Mouse (Mus musculus) retina, embryonic 14.5 days (tissue): ENCODE results near the gene Tst.

Source experiments
- DNase-seq: peaks from one replicate; pipeline ENCODE4 v3.0.0-alpha.2; 2015; ENCODE audit warnings: low spot score

Tst gene

GRCm38 (mm10) chr15:78405517-78406211 is at the start of gene Tst:
Gene Tst (minus strand): TSS chr15:78405907.
- DNase-seq, result peak; percentile 89

- DNase-seq, result no peak
Observed at GRCm38 (mm10) chr15:78455168-78455567, 49.5 kb upstream of the Tst start.

- DNase-seq, result no peak
Observed at GRCm38 (mm10) chr15:78452929-78453328, 47.2 kb upstream of the Tst start.

- DNase-seq, result no peak
Observed at GRCm38 (mm10) chr15:78451201-78451600, 45.5 kb upstream of the Tst start.

GRCm38 (mm10) chr15:78450419-78450768 is 44.7 kb upstream of the Tst start:
- no peak for DNase-seq

- DNase-seq, result peak; percentile 71
Observed at GRCm38 (mm10) chr15:78449694-78450418, 44.1 kb upstream of the Tst start.

- no peak for DNase-seq
Observed at GRCm38 (mm10) chr15:78449131-78449530, 43.4 kb upstream of the Tst start.

GRCm38 (mm10) chr15:78447746-78448535 is 42.2 kb upstream of the Tst start:
- peak; percentile 98 for DNase-seq

GRCm38 (mm10) chr15:78447121-78447520 is 41.4 kb upstream of the Tst start:
- no peak for DNase-seq

- DNase-seq, result no peak
Observed at GRCm38 (mm10) chr15:78443857-78444256, 38.1 kb upstream of the Tst start.

GRCm38 (mm10) chr15:78442231-78442630 is 36.5 kb upstream of the Tst start:
- DNase-seq, result no peak

- DNase-seq, result no peak
Observed at GRCm38 (mm10) chr15:78438973-78439372, 33.3 kb upstream of the Tst start.

GRCm38 (mm10) chr15:78438505-78438904 is 32.8 kb upstream of the Tst start:
- DNase-seq, result no peak

- no peak for DNase-seq
Observed at GRCm38 (mm10) chr15:78438018-78438394, 32.3 kb upstream of the Tst start.

GRCm38 (mm10) chr15:78437237-78438017 is 31.7 kb upstream of the Tst start:
- no peak for DNase-seq

GRCm38 (mm10) chr15:78436380-78437192 is 30.9 kb upstream of the Tst start:
- DNase-seq, result peak; percentile 62

GRCm38 (mm10) chr15:78435681-78436080 is 30.0 kb upstream of the Tst start:
- no peak for DNase-seq

- peak; percentile 78 for DNase-seq
Observed at GRCm38 (mm10) chr15:78434896-78435520, 29.3 kb upstream of the Tst start.

- no peak for DNase-seq
Observed at GRCm38 (mm10) chr15:78431541-78432121, 25.9 kb upstream of the Tst start.

GRCm38 (mm10) chr15:78430874-78431273 is 25.2 kb upstream of the Tst start:
- no peak for DNase-seq
